Mouse (Mus musculus): ENCODE measurements around the gene Vps9d1.
"Not testable (repeated sequence)": the region's sequence is repeated elsewhere in the genome, so short reads cannot be mapped to it uniquely, and the experiment has no call there.

Gene Vps9d1

DNA sequence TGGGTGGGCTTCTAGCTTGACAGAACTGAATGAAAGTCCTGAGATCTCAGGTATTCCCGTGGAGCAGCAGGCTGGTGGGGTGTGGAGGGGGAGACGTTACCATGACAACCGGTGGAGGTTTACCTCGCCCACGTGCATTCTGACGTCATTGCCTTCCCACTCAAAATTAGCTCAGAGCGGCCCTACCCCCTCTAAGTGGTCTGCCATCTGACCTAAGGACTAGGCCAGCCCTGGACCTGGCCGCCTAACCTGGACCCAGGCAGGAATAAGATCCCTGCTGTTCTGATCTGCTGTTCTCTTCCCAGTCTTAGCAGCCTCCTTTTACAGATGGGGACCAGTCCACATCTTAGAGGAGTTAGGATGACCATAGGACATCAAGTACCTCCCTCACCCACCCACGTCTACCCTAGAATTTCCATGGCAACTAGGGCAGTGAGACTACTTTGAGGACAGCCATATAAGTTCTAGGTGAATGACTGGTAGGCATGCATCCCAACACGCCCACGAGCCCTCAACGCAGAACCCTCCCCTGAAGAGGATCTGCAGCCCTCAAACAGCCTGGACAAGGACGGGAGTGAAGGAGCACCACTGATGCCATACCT, 19.1 kb downstream of the Vps9d1 start:
- Histone ChIP-seq H3K9me3 (ENCODE audit: low read length) (no peaks in the 10 kb centered on the region), H3K27me3 (ENCODE audit: insufficient read depth, low read length) (peaks cover 22% of the 10 kb centered on the region), H3K4me1 (replicated peaks; ENCODE audit: low read depth, low read length) (peaks cover 59% of the 10 kb centered on the region), H3K36me3 (ENCODE audit: insufficient read depth, low read length) (peaks cover 19% of the 10 kb centered on the region), H3K4me3 (replicated peaks; ENCODE audit: low read length) (peak overlapping the region; percentile 78)
- TF ChIP-seq POU5F1 (IDR thresholded peaks at IDR 0.05; ENCODE audit: borderline replicate concordance, low read length) (no peak), NANOG (IDR thresholded peaks at IDR 0.05; ENCODE audit: borderline replicate concordance, low read length) (no peak), CTCF (conservative IDR thresholded peaks at IDR 0.05; ENCODE audit: low read length) (no peak)

DNA sequence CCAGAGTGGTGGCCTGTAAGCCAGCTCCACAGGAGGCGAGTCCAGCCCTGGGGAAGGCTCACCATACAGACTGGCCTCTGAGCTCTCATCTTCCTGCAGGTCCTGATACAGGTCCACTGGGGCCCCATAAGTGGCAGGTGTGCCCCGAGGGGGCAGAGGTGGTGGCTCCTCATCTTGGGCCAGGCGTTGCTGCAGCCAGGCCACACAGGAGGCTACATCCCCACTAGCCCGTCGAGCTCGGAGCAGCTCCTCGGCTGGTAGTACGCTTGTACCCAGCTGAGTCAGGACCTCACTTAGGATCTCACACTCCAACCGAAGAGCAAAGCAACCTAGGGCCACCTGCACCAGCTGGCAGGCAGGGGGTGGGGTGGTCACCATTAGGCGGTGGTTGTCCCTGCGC, 20.4 kb downstream of the Vps9d1 start:
- Histone ChIP-seq H3K27me3 (ENCODE audit: insufficient read depth, low read length) (peaks cover 22% of the 10 kb centered on the region), H3K4me1 (replicated peaks; ENCODE audit: low read depth, low read length) (peaks cover 59% of the 10 kb centered on the region), H3K4me3 (replicated peaks; ENCODE audit: low read length) (0 out of 2 replicates have a peak overlapping the region, but pooled peaks have one; percentile 23), H3K9me3 (ENCODE audit: low read length) (no peaks in the 10 kb centered on the region), H3K36me3 (ENCODE audit: insufficient read depth, low read length) (peaks cover 30% of the 10 kb centered on the region)
- TF ChIP-seq CTCF (conservative IDR thresholded peaks at IDR 0.05; ENCODE audit: low read length) (no peak), NANOG (IDR thresholded peaks at IDR 0.05; ENCODE audit: borderline replicate concordance, low read length) (no peak), POU5F1 (IDR thresholded peaks at IDR 0.05; ENCODE audit: borderline replicate concordance, low read length) (no peak)

GRCm38 (mm10) chr8:123233300-123233699, 20.8 kb downstream of the Vps9d1 start:
- Histone ChIP-seq H3K27me3 (ENCODE audit: insufficient read depth, low read length) (peaks cover 22% of the 10 kb centered on the region), H3K36me3 (ENCODE audit: insufficient read depth, low read length) (peaks cover 35% of the 10 kb centered on the region), H3K4me1 (replicated peaks; ENCODE audit: low read depth, low read length) (peaks cover 59% of the 10 kb centered on the region), H3K4me3 (replicated peaks; ENCODE audit: low read length) (0 out of 2 replicates have a peak overlapping the region, but pooled peaks have one; percentile 23), H3K9me3 (ENCODE audit: low read length) (no peaks in the 10 kb centered on the region)
- TF ChIP-seq POU5F1 (IDR thresholded peaks at IDR 0.05; ENCODE audit: borderline replicate concordance, low read length), result no peak
- no peak for TF ChIP-seq CTCF (conservative IDR thresholded peaks at IDR 0.05; ENCODE audit: low read length)
- TF ChIP-seq NANOG (IDR thresholded peaks at IDR 0.05; ENCODE audit: borderline replicate concordance, low read length), result no peak

GRCm38 (mm10) chr8:123232553-123232952, 21.6 kb downstream of the Vps9d1 start:
- H3K36me3 ChIP-seq (ENCODE audit: insufficient read depth, low read length), result peaks cover 42% of the 10 kb centered on the region
- peaks cover 22% of the 10 kb centered on the region for H3K27me3 ChIP-seq (ENCODE audit: insufficient read depth, low read length)
- no peak for TF ChIP-seq NANOG (IDR thresholded peaks at IDR 0.05; ENCODE audit: borderline replicate concordance, low read length)
- no peak for TF ChIP-seq CTCF (conservative IDR thresholded peaks at IDR 0.05; ENCODE audit: low read length)
- TF ChIP-seq POU5F1 (IDR thresholded peaks at IDR 0.05; ENCODE audit: borderline replicate concordance, low read length), result no peak

DNA sequence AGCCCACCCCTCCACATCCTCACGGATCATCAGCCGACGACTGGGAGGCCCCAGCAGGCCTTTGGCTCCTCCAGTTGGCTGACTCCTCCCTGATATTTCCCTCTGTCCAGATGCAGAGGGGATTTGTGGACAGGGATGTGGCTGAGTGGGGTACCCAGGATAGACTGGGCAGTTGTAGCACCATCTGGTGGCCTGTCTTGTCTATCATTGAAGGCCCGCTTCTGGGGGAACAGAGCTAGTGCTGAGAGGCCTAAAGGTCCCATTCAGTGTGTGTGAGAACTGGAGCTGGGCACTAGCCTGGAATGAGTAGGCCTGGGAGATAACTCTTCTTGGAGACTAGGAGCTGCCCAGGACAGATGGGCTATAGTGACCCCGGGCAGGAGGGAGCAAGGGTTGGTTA, 22.4 kb downstream of the Vps9d1 start:
- Histone ChIP-seq H3K4me1 (replicated peaks; ENCODE audit: low read depth, low read length) (peaks cover 50% of the 10 kb centered on the region), H3K36me3 (ENCODE audit: insufficient read depth, low read length) (peaks cover 51% of the 10 kb centered on the region), H3K9me3 (ENCODE audit: low read length) (no peaks in the 10 kb centered on the region), H3K27me3 (ENCODE audit: insufficient read depth, low read length) (peaks cover 22% of the 10 kb centered on the region), H3K4me3 (replicated peaks; ENCODE audit: low read length) (no peak overlapping the region)
- TF ChIP-seq NANOG (IDR thresholded peaks at IDR 0.05; ENCODE audit: borderline replicate concordance, low read length), result no peak
- no peak for TF ChIP-seq POU5F1 (IDR thresholded peaks at IDR 0.05; ENCODE audit: borderline replicate concordance, low read length)
- TF ChIP-seq CTCF (conservative IDR thresholded peaks at IDR 0.05; ENCODE audit: low read length), result no peak

More at GRCm38 (mm10) chr8:123232553-123232952, 21.6 kb downstream of the Vps9d1 start:
- Histone ChIP-seq H3K4me1 (replicated peaks; ENCODE audit: low read depth, low read length) (peaks cover 58% of the 10 kb centered on the region), H3K9me3 (ENCODE audit: low read length) (no peaks in the 10 kb centered on the region), H3K4me3 (replicated peaks; ENCODE audit: low read length) (no peak overlapping the region)

DNA sequence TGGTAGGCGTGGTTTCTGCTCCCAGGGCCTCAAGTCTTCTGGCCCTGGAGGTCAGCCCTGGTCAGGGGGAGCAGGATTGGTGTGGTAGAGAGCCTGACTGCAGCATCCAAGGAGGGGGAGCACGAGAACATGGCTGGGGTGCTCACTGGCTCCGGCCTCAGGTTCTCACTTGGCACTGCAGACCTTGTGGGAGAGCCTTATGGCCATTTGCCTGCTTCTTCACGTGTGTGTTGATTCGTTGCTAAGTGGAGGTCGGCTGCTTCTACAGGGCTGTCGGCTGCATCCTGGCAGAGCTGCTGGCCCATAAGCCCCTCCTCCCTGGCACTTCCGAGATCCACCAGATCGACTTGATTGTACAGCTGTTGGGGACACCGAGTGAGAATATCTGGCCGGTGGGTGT, 23.8 kb downstream of the Vps9d1 start:
- Histone ChIP-seq H3K27me3 (ENCODE audit: insufficient read depth, low read length) (peaks cover 15% of the 10 kb centered on the region), H3K4me1 (replicated peaks; ENCODE audit: low read depth, low read length) (peaks cover 44% of the 10 kb centered on the region), H3K36me3 (ENCODE audit: insufficient read depth, low read length) (peaks cover 60% of the 10 kb centered on the region)
- H3K9me3 ChIP-seq (ENCODE audit: low read length); H3K4me3 ChIP-seq (replicated peaks; ENCODE audit: low read length): not testable (repeated sequence)

DNA sequence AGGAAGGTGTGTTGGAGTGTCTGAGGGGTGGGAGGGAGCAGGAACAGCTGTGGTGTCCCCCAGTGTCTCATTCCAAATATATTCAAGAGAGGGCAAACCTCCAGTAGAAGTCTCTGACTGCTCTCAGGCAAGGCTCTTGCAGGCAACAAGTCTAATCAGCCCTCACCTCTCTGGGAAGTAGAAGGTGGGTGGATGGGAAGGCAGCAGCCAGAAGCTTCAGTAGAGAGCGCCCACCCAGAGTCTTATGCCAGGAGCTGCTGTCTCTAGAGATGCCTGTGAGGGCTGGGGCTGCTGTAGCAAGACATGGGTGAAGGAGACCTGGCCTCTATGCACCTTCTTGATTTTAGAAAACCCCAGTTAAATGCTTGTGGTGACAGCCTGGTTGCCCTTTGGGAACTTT, 25.7 kb downstream of the Vps9d1 start:
- Histone ChIP-seq H3K27me3 (ENCODE audit: insufficient read depth, low read length) (no peaks in the 10 kb centered on the region), H3K4me1 (replicated peaks; ENCODE audit: low read depth, low read length) (peaks cover 37% of the 10 kb centered on the region), H3K4me3 (replicated peaks; ENCODE audit: low read length) (no peak overlapping the region), H3K36me3 (ENCODE audit: insufficient read depth, low read length) (peaks cover 60% of the 10 kb centered on the region), H3K9me3 (ENCODE audit: low read length) (no peaks in the 10 kb centered on the region)
- TF ChIP-seq NANOG (IDR thresholded peaks at IDR 0.05; ENCODE audit: borderline replicate concordance, low read length), result no peak
- TF ChIP-seq CTCF (conservative IDR thresholded peaks at IDR 0.05; ENCODE audit: low read length), result no peak
- no peak for TF ChIP-seq POU5F1 (IDR thresholded peaks at IDR 0.05; ENCODE audit: borderline replicate concordance, low read length)

GRCm38 (mm10) chr8:123224278-123225266, 29.6 kb downstream of the Vps9d1 start, which contains the start of gene Cdk10:
TSS of gene Cdk10 (plus strand) at chr8:123224842.
- H3K27me3 ChIP-seq (ENCODE audit: insufficient read depth, low read length), result no peaks in the 10 kb centered on the region
- H3K4me1 ChIP-seq (replicated peaks; ENCODE audit: low read depth, low read length), result peaks cover 26% of the 10 kb centered on the region
- H3K36me3 ChIP-seq (ENCODE audit: insufficient read depth, low read length), result peaks cover 38% of the 10 kb centered on the region
- no peak for TF ChIP-seq NANOG (IDR thresholded peaks at IDR 0.05; ENCODE audit: borderline replicate concordance, low read length)
- no peak for TF ChIP-seq CTCF (conservative IDR thresholded peaks at IDR 0.05; ENCODE audit: low read length)
- TF ChIP-seq POU5F1 (IDR thresholded peaks at IDR 0.05; ENCODE audit: borderline replicate concordance, low read length), result no peak
- H3K4me3 ChIP-seq (replicated peaks; ENCODE audit: low read length), result peak within 1 kb of the TSS; percentile 95
- H3K9me3 ChIP-seq (ENCODE audit: low read length), result no peaks in the 10 kb centered on the region
